Mouse (Mus musculus) erythroblast, adult 5-6 weeks (primary cell): ENCODE data around the gene Ciz1. TPM values are rescaled to one million over a fixed set of nuclear protein-coding genes. Genes with fewer than 3 reads are reported as not detected.

ENCODE experiments used
- ATAC-seq: replicated peaks from 2 replicates; pipeline ENCODE4 v1.8.0; 2016; ENCODE audit warnings: moderate number of reproducible peaks, mild to moderate bottlenecking, moderate TSS enrichment, inconsistent platforms; ENCODE audit not compliant: poor library complexity, low FRiP score, severe bottlenecking
- total RNA-seq, 2 experiments: library from RNA; stranded (forward) in 1 of 2; stranded (reverse) in 1 of 2; fragments of 150-400 nt in 1 of 2; fragments of 200-764, 138-1000 nt in 1 of 2; gene quantifications; 2 replicates each; pipeline versions ENCODE4 v1.2.3 to v1.2.4; 2015 to 2017; ENCODE audit warnings: low replicate concordance in 2 of 2

Gene Ciz1
- total RNA-seq, 2 experiments from 2014 or later, result 33.5 to 38.2 TPM

GRCm38 (mm10) chr2:32429215-32429891, 77.2 kb downstream of the Ciz1 start:
- no peak for ATAC-seq

Other genes starting within 250 kb of the Ciz1 start
- gene Prrc2b, start 201.2 kb upstream of the Ciz1 start, total RNA-seq (2015; ENCODE audit: low replicate concordance), result 12.3 and 13.0 TPM in 2 replicates
- gene Prrc2b, start 201.2 kb upstream of the Ciz1 start, total RNA-seq (2017; ENCODE audit: low replicate concordance), result 10.8 and 13.7 TPM in 2 replicates
- gene Pomt1, start 115.7 kb upstream of the Ciz1 start, total RNA-seq (2015; ENCODE audit: low replicate concordance), result 5.0 and 6.0 TPM in 2 replicates
- 3.9 and 10.9 TPM in 2 replicates for gene Pomt1, start 115.7 kb upstream of the Ciz1 start, total RNA-seq (2017; ENCODE audit: low replicate concordance)
- 0.96 and 3.1 TPM in 2 replicates for gene Uck1, start 92.2 kb upstream of the Ciz1 start, total RNA-seq (2015; ENCODE audit: low replicate concordance)
- 4.0 and 11.6 TPM in 2 replicates for gene Uck1, start 92.2 kb upstream of the Ciz1 start, total RNA-seq (2017; ENCODE audit: low replicate concordance)
- gene Golga2, start 64.9 kb upstream of the Ciz1 start, total RNA-seq (2015; ENCODE audit: low replicate concordance), result 6.3 and 11.1 TPM in 2 replicates
- 34.5 and 44.0 TPM in 2 replicates for gene Golga2, start 64.9 kb upstream of the Ciz1 start, total RNA-seq (2017; ENCODE audit: low replicate concordance)
- 30.4 and 97.8 TPM in 2 replicates for gene Swi5, start 64.3 kb upstream of the Ciz1 start, total RNA-seq (2015; ENCODE audit: low replicate concordance)
- gene Swi5, start 64.3 kb upstream of the Ciz1 start, total RNA-seq (2017; ENCODE audit: low replicate concordance), result 76.9 and 89.4 TPM in 2 replicates
- not detected in 2 replicates for gene Dnm1, start 1.0 kb downstream of the Ciz1 start, total RNA-seq (2015; ENCODE audit: low replicate concordance)
- not detected in 2 replicates for gene Dnm1, start 1.0 kb downstream of the Ciz1 start, total RNA-seq (2017; ENCODE audit: low replicate concordance)
- gene 1110008P14Rik, start 29.6 kb downstream of the Ciz1 start, total RNA-seq (2015; ENCODE audit: low replicate concordance), result 8.6 and 12.3 TPM in 2 replicates
- gene 1110008P14Rik, start 29.6 kb downstream of the Ciz1 start, total RNA-seq (2017; ENCODE audit: low replicate concordance), result 5.1 and 7.7 TPM in 2 replicates
- 2,071 and 2,279 TPM in 2 replicates for gene Lcn2, start 35.9 kb downstream of the Ciz1 start, total RNA-seq (2015; ENCODE audit: low replicate concordance)
- 352 and 444 TPM in 2 replicates for gene Lcn2, start 35.9 kb downstream of the Ciz1 start, total RNA-seq (2017; ENCODE audit: low replicate concordance)
- gene Ptges2, start 43.6 kb downstream of the Ciz1 start, total RNA-seq (2015; ENCODE audit: low replicate concordance), result 1.5 and 1.7 TPM in 2 replicates
- 2.8 and 6.6 TPM in 2 replicates for gene Ptges2, start 43.6 kb downstream of the Ciz1 start, total RNA-seq (2017; ENCODE audit: low replicate concordance)
- 0.77 and 0.84 TPM in 2 replicates for gene Naif1, start 98.1 kb downstream of the Ciz1 start, total RNA-seq (2015; ENCODE audit: low replicate concordance)
- gene Naif1, start 98.1 kb downstream of the Ciz1 start, total RNA-seq (2017; ENCODE audit: low replicate concordance), result 0.98 and 2.1 TPM in 2 replicates
- gene Slc25a25, start 99.1 kb downstream of the Ciz1 start, total RNA-seq (2015; ENCODE audit: low replicate concordance), result 2.1 and 6.3 TPM in 2 replicates
- 4.2 and 16.2 TPM in 2 replicates for gene Slc25a25, start 99.1 kb downstream of the Ciz1 start, total RNA-seq (2017; ENCODE audit: low replicate concordance)
- gene Fam102a, start 183.0 kb downstream of the Ciz1 start, total RNA-seq (2015; ENCODE audit: low replicate concordance), result 1.2 and 2.7 TPM in 2 replicates
- 0.28 and 6.5 TPM in 2 replicates for gene Fam102a, start 183.0 kb downstream of the Ciz1 start, total RNA-seq (2017; ENCODE audit: low replicate concordance)
- 26.9 and 41.0 TPM in 2 replicates for gene Dpm2, start 218.5 kb downstream of the Ciz1 start, total RNA-seq (2015; ENCODE audit: low replicate concordance)
- 8.6 and 18.2 TPM in 2 replicates for gene Dpm2, start 218.5 kb downstream of the Ciz1 start, total RNA-seq (2017; ENCODE audit: low replicate concordance)
- gene Pip5kl1, start 222.5 kb downstream of the Ciz1 start, total RNA-seq (2015; ENCODE audit: low replicate concordance), result not detected in 2 replicates
- gene Pip5kl1, start 222.5 kb downstream of the Ciz1 start, total RNA-seq (2017; ENCODE audit: low replicate concordance), result 1.9 TPM in 1 of 2 replicates, not detected in the other
- gene 9430097D07Rik, start 223.4 kb downstream of the Ciz1 start, total RNA-seq (2015; ENCODE audit: low replicate concordance), result not detected in 2 replicates
- gene 9430097D07Rik, start 223.4 kb downstream of the Ciz1 start, total RNA-seq (2017; ENCODE audit: low replicate concordance), result not detected in 2 replicates
- 8.8 and 9.4 TPM in 2 replicates for gene St6galnac4, start 234.8 kb downstream of the Ciz1 start, total RNA-seq (2015; ENCODE audit: low replicate concordance)
- gene St6galnac4, start 234.8 kb downstream of the Ciz1 start, total RNA-seq (2017; ENCODE audit: low replicate concordance), result 3.8 and 4.9 TPM in 2 replicates
- 0.77 and 3.3 TPM in 2 replicates for gene St6galnac6, start 247.4 kb downstream of the Ciz1 start, total RNA-seq (2015; ENCODE audit: low replicate concordance)
- gene St6galnac6, start 247.4 kb downstream of the Ciz1 start, total RNA-seq (2017; ENCODE audit: low replicate concordance), result 2.1 and 2.5 TPM in 2 replicates